Mouse (Mus musculus): Measurements from ENCODE around the gene Dhx57. TPM values are rescaled to one million over a fixed set of nuclear protein-coding genes. Genes with fewer than 3 reads are reported as not detected.
"Not testable (repeated sequence)": the region's sequence is repeated elsewhere in the genome, so short reads cannot be mapped to it uniquely, and the experiment has no call there.

Dhx57 gene
- polyA plus RNA-seq, 1 experiment from 2014 or later: 20.3 TPM

GRCm38 (mm10) chr17:80289280-80290073 lies 799 bp downstream of the Dhx57 start:
- H3K4me1 ChIP-seq (replicated peaks): peaks cover 11% of the 10 kb centered on the region
- H3K36me3 ChIP-seq: no peaks in the 10 kb centered on the region
- H3K4me3 ChIP-seq: peak overlapping the region; percentile 64
- DNase-seq (ENCODE audit: low spot score): no peak
- WGBS: 1% methylated on average over 30 of the region's 30 CpGs
- peak overlapping the region; percentile 94 for H3K27ac ChIP-seq
- H3K27me3 ChIP-seq (ENCODE audit: insufficient read depth, poor library complexity, severe bottlenecking): no peaks in the 10 kb centered on the region
- no peaks in the 10 kb centered on the region for H3K9me3 ChIP-seq

- no peaks in the 10 kb centered on the region for H3K36me3 ChIP-seq
- H3K4me3 ChIP-seq: no peak overlapping the region
- 89% methylated on average over 6 of the region's 6 CpGs for WGBS
- H3K9me3 ChIP-seq: no peaks in the 10 kb centered on the region
- peaks cover 11% of the 10 kb centered on the region for H3K4me1 ChIP-seq (replicated peaks)
- DNase-seq (ENCODE audit: low spot score): no peak
- H3K27me3 ChIP-seq (ENCODE audit: insufficient read depth, poor library complexity, severe bottlenecking): no peaks in the 10 kb centered on the region
- no peak overlapping the region for H3K27ac ChIP-seq
Measured at GRCm38 (mm10) chr17:80288012-80288411, 2.3 kb downstream of the Dhx57 start.

- H3K36me3 ChIP-seq: peaks cover 18% of the 10 kb centered on the region
- H3K4me3 ChIP-seq: no peak overlapping the region
- WGBS: 78% methylated on average over 4 of the region's 4 CpGs
- H3K27me3 ChIP-seq (ENCODE audit: insufficient read depth, poor library complexity, severe bottlenecking): no peaks in the 10 kb centered on the region
- no peaks in the 10 kb centered on the region for H3K9me3 ChIP-seq
- no peak overlapping the region for H3K27ac ChIP-seq
- no peak for DNase-seq (ENCODE audit: low spot score)
- H3K4me1 ChIP-seq (replicated peaks): peaks cover 11% of the 10 kb centered on the region
Measured at GRCm38 (mm10) chr17:80284446-80284845, 5.8 kb downstream of the Dhx57 start.

GRCm38 (mm10) chr17:80279340-80280070 lies 10.8 kb downstream of the Dhx57 start:
- DNase-seq (ENCODE audit: low spot score): no peak
- Histone ChIP-seq H3K4me3 (no peak overlapping the region), H3K36me3 (peaks cover 61% of the 10 kb centered on the region), H3K27me3 (ENCODE audit: insufficient read depth, poor library complexity, severe bottlenecking) (no peaks in the 10 kb centered on the region), H3K9me3 (no peaks in the 10 kb centered on the region), H3K27ac (no peak overlapping the region), H3K4me1 (replicated peaks) (no peaks in the 10 kb centered on the region)
- 95% methylated on average over 8 of the region's 8 CpGs for WGBS

GRCm38 (mm10) chr17:80278255-80278654 lies 12.0 kb downstream of the Dhx57 start:
- DNase-seq (ENCODE audit: low spot score): no peak
- Histone ChIP-seq H3K36me3 (peaks cover 73% of the 10 kb centered on the region), H3K4me1 (replicated peaks) (no peaks in the 10 kb centered on the region), H3K27ac (no peak overlapping the region), H3K27me3 (ENCODE audit: insufficient read depth, poor library complexity, severe bottlenecking) (no peaks in the 10 kb centered on the region), H3K9me3 (no peaks in the 10 kb centered on the region), H3K4me3 (no peak overlapping the region)
- WGBS: 94% methylated on average over 4 of the region's 4 CpGs

- H3K4me3 ChIP-seq; DNase-seq (ENCODE audit: low spot score); H3K9me3 ChIP-seq; H3K4me1 ChIP-seq (replicated peaks); H3K27me3 ChIP-seq (ENCODE audit: insufficient read depth, poor library complexity, severe bottlenecking); H3K27ac ChIP-seq: not testable (repeated sequence)
- 91% methylated on average over 7 of the region's 7 CpGs for WGBS
- H3K36me3 ChIP-seq: peaks cover 99% of the 10 kb centered on the region
Measured at GRCm38 (mm10) chr17:80270622-80271021, 19.7 kb downstream of the Dhx57 start.

GRCm38 (mm10) chr17:80268151-80268550 lies 22.1 kb downstream of the Dhx57 start:
- no peak overlapping the region for H3K27ac ChIP-seq
- H3K4me3 ChIP-seq: no peak overlapping the region
- WGBS: 89% methylated on average over 3 of the region's 3 CpGs
- peaks cover 100% of the 10 kb centered on the region for H3K36me3 ChIP-seq
- DNase-seq (ENCODE audit: low spot score): no peak
- no peaks in the 10 kb centered on the region for H3K4me1 ChIP-seq (replicated peaks)
- no peaks in the 10 kb centered on the region for H3K27me3 ChIP-seq (ENCODE audit: insufficient read depth, poor library complexity, severe bottlenecking)
- no peaks in the 10 kb centered on the region for H3K9me3 ChIP-seq

- WGBS: 94% methylated on average over 4 of the region's 4 CpGs
- Histone ChIP-seq H3K27ac (no peak overlapping the region), H3K4me3 (no peak overlapping the region), H3K4me1 (replicated peaks) (no peaks in the 10 kb centered on the region), H3K27me3 (ENCODE audit: insufficient read depth, poor library complexity, severe bottlenecking) (no peaks in the 10 kb centered on the region), H3K36me3 (peaks cover 100% of the 10 kb centered on the region), H3K9me3 (no peaks in the 10 kb centered on the region)
- no peak for DNase-seq (ENCODE audit: low spot score)
Measured at GRCm38 (mm10) chr17:80267065-80267464, 23.2 kb downstream of the Dhx57 start.

- peak; percentile 7 for DNase-seq (ENCODE audit: low spot score)
- H3K36me3 ChIP-seq: peaks cover 100% of the 10 kb centered on the region
- H3K4me1 ChIP-seq (replicated peaks): no peaks in the 10 kb centered on the region
- 72% methylated on average over 13 of the region's 13 CpGs for WGBS
- H3K9me3 ChIP-seq: no peaks in the 10 kb centered on the region
- no peak overlapping the region for H3K4me3 ChIP-seq
- H3K27ac ChIP-seq: no peak overlapping the region
- H3K27me3 ChIP-seq (ENCODE audit: insufficient read depth, poor library complexity, severe bottlenecking): no peaks in the 10 kb centered on the region
Measured at GRCm38 (mm10) chr17:80255208-80255607, 35.1 kb downstream of the Dhx57 start.

- Histone ChIP-seq H3K27me3 (ENCODE audit: insufficient read depth, poor library complexity, severe bottlenecking) (no peaks in the 10 kb centered on the region), H3K36me3 (peaks cover 100% of the 10 kb centered on the region), H3K9me3 (no peaks in the 10 kb centered on the region), H3K4me3 (no peak overlapping the region), H3K4me1 (replicated peaks) (no peaks in the 10 kb centered on the region), H3K27ac (no peak overlapping the region)
- no peak for DNase-seq (ENCODE audit: low spot score)
- WGBS: 95% methylated on average over 5 of the region's 5 CpGs
Measured at GRCm38 (mm10) chr17:80254421-80254820, 35.9 kb downstream of the Dhx57 start.

GRCm38 (mm10) chr17:80252757-80253525 lies 37.3 kb downstream of the Dhx57 start:
- Histone ChIP-seq H3K27me3 (ENCODE audit: insufficient read depth, poor library complexity, severe bottlenecking) (no peaks in the 10 kb centered on the region), H3K4me3 (no peak overlapping the region), H3K36me3 (peaks cover 100% of the 10 kb centered on the region), H3K9me3 (no peaks in the 10 kb centered on the region), H3K4me1 (replicated peaks) (no peaks in the 10 kb centered on the region), H3K27ac (no peak overlapping the region)
- 80% methylated on average over 13 of the region's 13 CpGs for WGBS
- no peak for DNase-seq (ENCODE audit: low spot score)

GRCm38 (mm10) chr17:80243116-80243515 lies 47.2 kb downstream of the Dhx57 start:
- Histone ChIP-seq H3K27ac (no peak overlapping the region), H3K9me3 (no peaks in the 10 kb centered on the region), H3K4me3 (no peak overlapping the region), H3K27me3 (ENCODE audit: insufficient read depth, poor library complexity, severe bottlenecking) (no peaks in the 10 kb centered on the region), H3K4me1 (replicated peaks) (no peaks in the 10 kb centered on the region), H3K36me3 (peaks cover 97% of the 10 kb centered on the region)
- WGBS: 69% methylated on average over 13 of the region's 13 CpGs
- no peak for DNase-seq (ENCODE audit: low spot score)

GRCm38 (mm10) chr17:80241594-80241993 lies 48.7 kb downstream of the Dhx57 start:
- H3K27me3 ChIP-seq (ENCODE audit: insufficient read depth, poor library complexity, severe bottlenecking): no peaks in the 10 kb centered on the region
- H3K4me3 ChIP-seq: no peak overlapping the region
- H3K27ac ChIP-seq: no peak overlapping the region
- WGBS: 91% methylated on average over 9 of the region's 9 CpGs
- peaks cover 91% of the 10 kb centered on the region for H3K36me3 ChIP-seq
- no peaks in the 10 kb centered on the region for H3K9me3 ChIP-seq
- DNase-seq (ENCODE audit: low spot score): no peak
- no peaks in the 10 kb centered on the region for H3K4me1 ChIP-seq (replicated peaks)
